Mouse (Mus musculus) limb, embryonic 12.5 days (tissue): ENCODE measurements around the gene Fndc7. TPM values are rescaled to one million over a fixed set of nuclear protein-coding genes. Genes with fewer than 3 reads are reported as not detected.
A peak's percentile ranks its signal among the peaks of the same experiment; 100 is the strongest.
"Not testable (repeated sequence)": the region's sequence is repeated elsewhere in the genome, so short reads cannot be mapped to it uniquely, and the experiment has no call there.

Experiments
- ATAC-seq: fragments of 200-750 bp; cut with Nextera tagmentation; 2 replicates; pipeline ENCODE4 v1.8.0; 2017; ENCODE audit warnings: low read depth, moderate TSS enrichment; ENCODE audit not compliant: insufficient number of reproducible peaks, insufficient read depth, low FRiP score, low TSS enrichment
- H3K27ac ChIP-seq: fragments of 300-500 bp; sonication (generic); 2 replicates; pipeline ENCODE4 v1.5.1; 2016; ENCODE audit warnings: mild to moderate bottlenecking, moderate library complexity
- H3K27me3 ChIP-seq: fragments of 300-500 bp; sonication (generic); 2 replicates; pipeline ENCODE4 v1.6.1; 2016; ENCODE audit warnings: mild to moderate bottlenecking, moderate library complexity
- H3K36me3 ChIP-seq: fragments of 300-500 bp; sonication (generic); 2 replicates; pipeline ENCODE4 v1.6.1; 2016; ENCODE audit warnings: mild to moderate bottlenecking, moderate library complexity
- H3K4me1 ChIP-seq: fragments of 300-500 bp; sonication (generic); replicated peaks from 2 replicates; pipeline ENCODE4 v1.6.1; 2016
- H3K4me2 ChIP-seq: fragments of 300-500 bp; sonication (generic); 2 replicates; pipeline ENCODE4 v1.6.1; 2016; ENCODE audit warnings: mild to moderate bottlenecking, moderate library complexity
- H3K4me3 ChIP-seq: fragments of 300-500 bp; sonication (generic); replicated peaks from 2 replicates; pipeline ENCODE4 v1.5.1; 2016; ENCODE audit warnings: mild to moderate bottlenecking
- H3K9ac ChIP-seq: fragments of 300-500 bp; sonication (generic); replicated peaks from 2 replicates; pipeline ENCODE4 v1.6.1; 2016; ENCODE audit warnings: mild to moderate bottlenecking, moderate library complexity
- H3K9me3 ChIP-seq: fragments of 300-500 bp; sonication (generic); 2 replicates; pipeline ENCODE4 v1.6.1; 2016; ENCODE audit warnings: mild to moderate bottlenecking, moderate library complexity
- WGBS: fragments of 180-500 bp; shearing (Covaris S2); methylation state at CpG from one replicate; pipeline ENCODE4 v1.1.7; 2016; 5-methylcytosine and 5-hydroxymethylcytosine counted together
- polyA plus RNA-seq: library from polyadenylated mRNA; unstranded; fragments of >200 nt; fragmentation: Nextera tagmentation; extraction: Ambion mirVana; gene quantifications from 2 replicates; pipeline ENCODE4 v1.2.1, GENCODE M21; 2016

The Fndc7 gene
- polyA plus RNA-seq, 1 experiment from 2014 or later, result 0.13 TPM

- Histone ChIP-seq H3K9me3 (no peaks in the 10 kb centered on the region), H3K36me3 (peaks cover 17% of the 10 kb centered on the region), H3K4me1 (peaks cover 16% of the 10 kb centered on the region), H3K4me3 (peak overlapping the region; percentile 80; the same call in 1 of the 2 replicates), H3K27ac (no peak overlapping the region), H3K27me3 (no peaks in the 10 kb centered on the region), H3K4me2 (peak overlapping the region; percentile 67), H3K9ac (no peak overlapping the region)
- no peak for ATAC-seq
- WGBS, result 85% methylated on average over 7 of the region's 7 CpGs
These were observed 50.8 kb downstream of the Fndc7 start for GRCm38 (mm10) chr3:108838980-108839379.

- H3K4me2 ChIP-seq, result no peak overlapping the region
- no peak for ATAC-seq
- H3K27me3 ChIP-seq, result no peaks in the 10 kb centered on the region
- peaks cover 16% of the 10 kb centered on the region for H3K4me1 ChIP-seq
- H3K9ac ChIP-seq, result no peak overlapping the region
- 90% methylated on average over 6 of the region's 6 CpGs for WGBS
- H3K27ac ChIP-seq, result no peak overlapping the region
- no peaks in the 10 kb centered on the region for H3K9me3 ChIP-seq
- no peak overlapping the region for H3K4me3 ChIP-seq
- H3K36me3 ChIP-seq, result peaks cover 24% of the 10 kb centered on the region
These were observed 52.9 kb downstream of the Fndc7 start for GRCm38 (mm10) chr3:108836931-108837330.

- not testable (repeated sequence) for H3K27ac ChIP-seq, H3K9ac ChIP-seq, H3K4me3 ChIP-seq, H3K4me2 ChIP-seq, H3K27me3 ChIP-seq, H3K4me1 ChIP-seq, H3K9me3 ChIP-seq, ATAC-seq
- WGBS, result 98% methylated on average over 1 of the region's 1 CpGs
- peaks cover 24% of the 10 kb centered on the region for H3K36me3 ChIP-seq
These were observed 56.1 kb downstream of the Fndc7 start for GRCm38 (mm10) chr3:108833717-108834116.

- no peak for ATAC-seq
- Histone ChIP-seq H3K9me3 (no peaks in the 10 kb centered on the region), H3K36me3 (peaks cover 25% of the 10 kb centered on the region), H3K4me3 (no peak overlapping the region), H3K27ac (no peak overlapping the region), H3K4me2 (no peak overlapping the region), H3K27me3 (no peaks in the 10 kb centered on the region), H3K9ac (no peak overlapping the region), H3K4me1 (no peaks in the 10 kb centered on the region)
- WGBS, result 92% methylated on average over 6 of the region's 6 CpGs
These were observed 58.1 kb downstream of the Fndc7 start for GRCm38 (mm10) chr3:108831750-108832149.

GRCm38 (mm10) chr3:108830493-108830892, 59.3 kb downstream of the Fndc7 start:
- 78% methylated on average over 11 of the region's 11 CpGs for WGBS
- Histone ChIP-seq H3K36me3 (peaks cover 27% of the 10 kb centered on the region), H3K9ac (no peak overlapping the region), H3K27me3 (no peaks in the 10 kb centered on the region), H3K4me2 (no peak overlapping the region), H3K4me3 (no peak overlapping the region), H3K9me3 (no peaks in the 10 kb centered on the region), H3K4me1 (no peaks in the 10 kb centered on the region), H3K27ac (no peak overlapping the region)
- no peak for ATAC-seq

GRCm38 (mm10) chr3:108815631-108816030, 74.2 kb downstream of the Fndc7 start:
- Histone ChIP-seq H3K4me2 (no peak overlapping the region), H3K36me3 (peaks cover 61% of the 10 kb centered on the region), H3K4me1 (no peaks in the 10 kb centered on the region), H3K9ac (no peak overlapping the region), H3K27me3 (no peaks in the 10 kb centered on the region), H3K27ac (no peak overlapping the region), H3K9me3 (no peaks in the 10 kb centered on the region), H3K4me3 (no peak overlapping the region)
- WGBS, result 88% methylated on average over 4 of the region's 4 CpGs
- ATAC-seq, result no peak

- no peak overlapping the region for H3K4me3 ChIP-seq
- H3K27me3 ChIP-seq, result no peaks in the 10 kb centered on the region
- peaks cover 56% of the 10 kb centered on the region for H3K36me3 ChIP-seq
- no peak overlapping the region for H3K4me2 ChIP-seq
- ATAC-seq, result no peak
- H3K9me3 ChIP-seq, result no peaks in the 10 kb centered on the region
- H3K27ac ChIP-seq, result no peak overlapping the region
- H3K4me1 ChIP-seq, result no peaks in the 10 kb centered on the region
- no peak overlapping the region for H3K9ac ChIP-seq
- 74% methylated on average over 4 of the region's 4 CpGs for WGBS
These were observed 79.0 kb downstream of the Fndc7 start for GRCm38 (mm10) chr3:108810747-108811263.

GRCm38 (mm10) chr3:108805622-108806021, 84.2 kb downstream of the Fndc7 start:
- no peak overlapping the region for H3K4me2 ChIP-seq
- WGBS, result 86% methylated on average over 5 of the region's 5 CpGs
- no peak overlapping the region for H3K9ac ChIP-seq
- no peaks in the 10 kb centered on the region for H3K27me3 ChIP-seq
- no peak overlapping the region for H3K4me3 ChIP-seq
- no peaks in the 10 kb centered on the region for H3K9me3 ChIP-seq
- ATAC-seq, result no peak
- peaks cover 75% of the 10 kb centered on the region for H3K36me3 ChIP-seq
- H3K27ac ChIP-seq, result no peak overlapping the region
- H3K4me1 ChIP-seq, result no peaks in the 10 kb centered on the region

Other genes with a start within 250 kb of the Fndc7 start
- gene Clcc1, start 236.1 kb downstream of the Fndc7 start, polyA plus RNA-seq, result 79.9 and 86.2 TPM in 2 replicates
- gene Gpsm2, start 167.7 kb downstream of the Fndc7 start, polyA plus RNA-seq, result 93.6 and 104 TPM in 2 replicates
- gene Aknad1, start 150.3 kb downstream of the Fndc7 start, polyA plus RNA-seq, result 1.1 and 1.4 TPM in 2 replicates
- gene Stxbp3, start 49.5 kb downstream of the Fndc7 start, polyA plus RNA-seq, result 32.5 and 33.3 TPM in 2 replicates
- 89.4 and 98.9 TPM in 2 replicates for gene Prpf38b, start 21.7 kb upstream of the Fndc7 start, polyA plus RNA-seq
- 1.5 and 1.6 TPM in 2 replicates for gene Henmt1, start 49.9 kb upstream of the Fndc7 start, polyA plus RNA-seq
- not detected in 2 replicates for gene Gm9857, start 50.4 kb upstream of the Fndc7 start, polyA plus RNA-seq
- gene Fam102b, start 137.6 kb upstream of the Fndc7 start, polyA plus RNA-seq, result 8.0 and 9.6 TPM in 2 replicates
- gene Slc25a54, start 190.5 kb upstream of the Fndc7 start, polyA plus RNA-seq, result not detected in 2 replicates
- 44.6 and 45.5 TPM in 2 replicates for gene Slc25a24, start 233.1 kb upstream of the Fndc7 start, polyA plus RNA-seq